Mouse (Mus musculus) brain, embryonic 18.5 days (tissue): Measurements from ENCODE around the gene Cbx4.
A peak's percentile ranks its signal among the peaks of the same experiment; 100 is the strongest.

Experiments used
- DNase-seq: peaks from one replicate; pipeline ENCODE4 v3.0.0-alpha.2; 2012; ENCODE audit warnings: low read depth, low spot score

The Cbx4 gene

GRCm38 (mm10) chr11:119041750-119042465 lies 44.1 kb downstream of the Cbx4 start:
- no peak for DNase-seq

- DNase-seq = no peak
These were observed 44.7 kb downstream of the Cbx4 start for GRCm38 (mm10) chr11:119041325-119041716.

- DNase-seq = peak; percentile 99
These were observed 45.3 kb downstream of the Cbx4 start, which contains the start of gene Cbx8 for GRCm38 (mm10) chr11:119040600-119041324. Cbx8 (minus strand) TSS chr11:119040969.

- DNase-seq = no peak
These were observed 46.1 kb downstream of the Cbx4 start for GRCm38 (mm10) chr11:119039732-119040512.

GRCm38 (mm10) chr11:119038744-119039484 lies 47.1 kb downstream of the Cbx4 start:
- DNase-seq = no peak

GRCm38 (mm10) chr11:119037780-119038401 lies 48.1 kb downstream of the Cbx4 start:
- DNase-seq = no peak

GRCm38 (mm10) chr11:119036934-119037779 lies 48.9 kb downstream of the Cbx4 start:
- no peak for DNase-seq

- DNase-seq = no peak
These were observed 49.6 kb downstream of the Cbx4 start for GRCm38 (mm10) chr11:119036447-119036846.

GRCm38 (mm10) chr11:119035686-119036165 lies 50.3 kb downstream of the Cbx4 start:
- no peak for DNase-seq

- no peak for DNase-seq
These were observed 50.8 kb downstream of the Cbx4 start for GRCm38 (mm10) chr11:119035094-119035685.

- DNase-seq = no peak
These were observed 51.4 kb downstream of the Cbx4 start for GRCm38 (mm10) chr11:119034635-119035034.

- DNase-seq = no peak
These were observed 52.0 kb downstream of the Cbx4 start for GRCm38 (mm10) chr11:119033874-119034558.
